Mouse (Mus musculus): ENCODE measurements around the gene Zdhhc13.

DNA sequence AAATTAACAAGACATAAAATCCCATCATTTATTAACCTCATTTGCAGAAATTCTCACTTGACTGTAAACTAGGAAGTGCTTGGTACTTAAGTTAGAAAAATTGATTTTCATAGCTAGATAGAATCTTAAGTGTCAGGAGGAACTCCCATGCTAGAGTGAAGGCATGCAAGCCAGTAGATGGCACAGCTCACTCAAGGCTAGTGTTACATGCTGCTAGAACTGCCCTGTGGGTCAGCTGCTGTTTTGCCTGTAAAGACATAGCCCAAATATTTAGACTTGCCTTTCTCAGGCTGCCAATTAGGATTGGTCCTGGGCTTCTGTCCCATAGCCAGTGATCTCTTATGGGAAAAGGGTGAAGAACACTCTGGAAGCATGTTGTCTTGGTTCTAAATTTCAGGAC lies 23.6 kb downstream of the Zdhhc13 start:
- TF ChIP-seq POLR2A (IDR thresholded peaks at IDR 0.05; ENCODE audit: borderline replicate concordance, insufficient read depth, low read length) = no peak
- TF ChIP-seq CTCF (IDR thresholded peaks at IDR 0.05; ENCODE audit: borderline replicate concordance, insufficient read depth, low read depth, low read length) = no peak
